Mouse (Mus musculus): ENCODE measurements at regions not wholly inside any gene's neighbourhood (a gene's known extent, or its start where the extent isn't known, plus 50 kb on each side); places are given as distances from the start of the nearest gene placed in this dataset.

- no peaks in the 10 kb centered on the region for H3K36me3 ChIP-seq
- no peaks in the 10 kb centered on the region for H3K9me3 ChIP-seq
- DNase-seq (ENCODE audit: low spot score), result no peak
- no peak overlapping the region for H3K27ac ChIP-seq
- no peaks in the 10 kb centered on the region for H3K4me1 ChIP-seq (replicated peaks)
- no peak overlapping the region for H3K4me3 ChIP-seq
- no peaks in the 10 kb centered on the region for H3K27me3 ChIP-seq (ENCODE audit: insufficient read depth, poor library complexity, severe bottlenecking)
Measured at GRCm38 (mm10) chr5:133020821-133021220, 477.7 kb upstream of the Auts2 start.

- Histone ChIP-seq H3K27me3 (ENCODE audit: insufficient read depth, poor library complexity, severe bottlenecking) (no peaks in the 10 kb centered on the region), H3K4me1 (replicated peaks) (no peaks in the 10 kb centered on the region), H3K4me3 (no peak overlapping the region), H3K9me3 (no peaks in the 10 kb centered on the region), H3K27ac (no peak overlapping the region), H3K36me3 (no peaks in the 10 kb centered on the region)
- 66% methylated on average over 1 of the region's 1 CpGs for WGBS
- no peak for DNase-seq (ENCODE audit: low spot score)
Measured at GRCm38 (mm10) chr5:133020116-133020515, 477.0 kb upstream of the Auts2 start.

DNA sequence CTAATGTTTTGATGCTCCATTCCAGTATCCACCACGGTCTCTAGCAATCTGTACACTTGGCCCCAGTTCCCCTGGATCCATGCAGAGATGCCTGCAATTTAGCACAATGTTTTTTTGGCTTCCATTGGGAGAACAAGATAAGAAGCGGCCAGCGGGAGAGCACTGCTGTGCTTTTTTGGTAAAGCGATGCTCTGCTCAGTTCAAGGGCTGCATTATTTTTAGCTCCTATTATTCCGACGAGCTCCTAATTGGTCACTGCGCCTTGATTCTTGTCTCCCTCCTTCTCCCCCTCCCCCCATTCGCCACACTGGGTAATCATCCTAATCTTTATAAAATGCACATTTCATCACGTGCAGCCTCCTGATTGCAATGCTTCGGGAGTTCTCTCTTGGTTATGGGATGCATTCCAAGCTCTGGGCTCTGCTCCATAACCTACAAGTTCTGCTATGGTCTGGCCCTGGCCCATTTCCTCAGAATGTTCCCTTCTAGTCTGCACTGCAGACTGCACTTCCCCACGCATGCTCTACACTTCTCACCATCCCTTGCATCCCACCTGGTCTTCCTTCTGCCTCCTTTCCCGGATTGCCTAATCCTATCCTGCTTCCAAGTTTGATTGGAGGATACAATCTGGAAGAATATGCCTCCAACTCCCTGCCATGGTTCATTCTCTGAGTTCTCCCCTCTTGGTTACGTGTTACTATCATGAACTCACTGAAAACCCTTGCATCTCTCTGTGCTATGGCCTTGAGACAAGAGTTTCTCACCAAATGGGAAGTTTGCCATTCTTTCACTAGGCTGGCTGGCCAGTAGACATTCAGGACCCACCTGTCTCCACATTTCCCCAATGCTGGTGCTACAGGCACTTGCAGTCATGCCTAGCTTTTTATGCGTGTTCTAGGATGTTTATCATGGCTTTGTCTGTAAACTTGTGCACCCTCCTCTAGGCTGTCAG lies 467.8 kb upstream of the Auts2 start:
- Histone ChIP-seq H3K36me3 (no peaks in the 10 kb centered on the region), H3K4me1 (replicated peaks) (no peaks in the 10 kb centered on the region), H3K9me3 (no peaks in the 10 kb centered on the region), H3K4me3 (no peak overlapping the region), H3K27ac (no peak overlapping the region), H3K27me3 (ENCODE audit: insufficient read depth, poor library complexity, severe bottlenecking) (no peaks in the 10 kb centered on the region)
- DNase-seq (ENCODE audit: low spot score), result no peak
- 87% methylated on average over 14 of the region's 14 CpGs for WGBS

GRCm38 (mm10) chr5:132982866-132983265 lies 439.7 kb upstream of the Auts2 start:
- H3K4me1 ChIP-seq (replicated peaks), result no peaks in the 10 kb centered on the region
- no peak overlapping the region for H3K27ac ChIP-seq
- H3K9me3 ChIP-seq, result no peaks in the 10 kb centered on the region
- no peak overlapping the region for H3K4me3 ChIP-seq
- no peak for DNase-seq (ENCODE audit: low spot score)
- no peaks in the 10 kb centered on the region for H3K27me3 ChIP-seq (ENCODE audit: insufficient read depth, poor library complexity, severe bottlenecking)
- H3K36me3 ChIP-seq, result no peaks in the 10 kb centered on the region
- 91% methylated on average over 7 of the region's 7 CpGs for WGBS

- Histone ChIP-seq H3K27ac (no peak overlapping the region), H3K9me3 (no peaks in the 10 kb centered on the region), H3K4me1 (replicated peaks) (peaks cover 17% of the 10 kb centered on the region), H3K27me3 (ENCODE audit: insufficient read depth, poor library complexity, severe bottlenecking) (no peaks in the 10 kb centered on the region), H3K36me3 (no peaks in the 10 kb centered on the region), H3K4me3 (no peak overlapping the region)
- DNase-seq (ENCODE audit: low spot score), result no peak
- 88% methylated on average over 5 of the region's 5 CpGs for WGBS
Measured at GRCm38 (mm10) chr5:132979013-132979412, 435.9 kb upstream of the Auts2 start.

DNA sequence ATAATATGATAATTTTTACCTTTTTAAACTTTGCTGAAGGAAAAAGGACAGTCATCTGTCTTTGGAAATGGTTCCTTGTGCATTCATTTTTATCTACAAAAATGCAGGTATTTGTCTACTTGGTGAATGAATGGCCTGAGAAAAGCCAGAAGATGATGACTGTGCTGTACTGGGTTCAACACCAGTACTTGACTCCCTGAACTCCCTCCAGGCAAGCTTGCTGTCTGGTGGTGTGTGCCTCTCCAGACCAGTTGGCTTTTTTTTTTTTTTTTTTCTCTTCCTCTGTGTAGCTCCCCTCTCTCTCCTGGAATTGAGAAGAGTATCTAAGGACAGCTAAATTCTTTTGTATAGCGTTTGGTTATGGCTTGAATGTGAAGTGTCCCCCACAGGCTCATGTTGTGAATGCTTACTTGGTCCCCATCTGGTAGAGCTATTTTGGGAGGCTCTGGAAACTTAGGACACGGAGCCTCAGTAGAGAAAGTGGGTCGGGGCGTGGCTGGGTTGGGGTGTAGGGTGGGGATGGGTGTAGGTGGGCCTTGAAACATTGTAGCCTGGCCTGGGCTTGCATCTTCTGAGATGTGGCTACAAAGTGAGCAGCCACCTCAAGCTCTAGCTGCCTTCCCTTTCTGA lies 432.3 kb upstream of the Auts2 start:
- WGBS, result 76% methylated on average over 4 of the region's 4 CpGs
- Histone ChIP-seq H3K4me3 (no peak overlapping the region), H3K36me3 (no peaks in the 10 kb centered on the region), H3K27me3 (ENCODE audit: insufficient read depth, poor library complexity, severe bottlenecking) (no peaks in the 10 kb centered on the region), H3K27ac (no peak overlapping the region), H3K4me1 (replicated peaks) (peaks cover 24% of the 10 kb centered on the region), H3K9me3 (peaks cover 9% of the 10 kb centered on the region; the same call in 1 of the 2 replicates)
- DNase-seq (ENCODE audit: low spot score), result no peak

DNA sequence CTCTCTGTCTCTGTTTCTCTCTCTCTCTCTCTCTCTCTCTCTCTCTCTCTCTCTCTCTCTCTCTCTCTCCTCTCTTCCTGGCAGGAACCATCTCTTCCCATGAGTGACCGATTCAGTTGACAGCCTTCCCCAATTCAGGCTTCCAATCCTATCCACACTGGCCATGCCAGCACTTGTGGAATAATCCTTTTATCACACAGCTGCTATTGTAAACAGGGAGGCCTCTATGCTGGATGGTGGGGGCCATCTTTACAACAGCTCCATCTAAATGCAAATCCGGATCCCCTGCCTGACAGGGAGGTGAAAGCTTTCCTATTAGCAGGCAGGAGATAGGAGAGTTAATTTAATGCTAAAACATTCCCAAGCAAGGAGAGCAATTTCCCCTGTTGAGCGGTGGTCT lies 431.7 kb upstream of the Auts2 start:
- Histone ChIP-seq H3K4me3 (no peak overlapping the region), H3K27ac (no peak overlapping the region), H3K36me3 (no peaks in the 10 kb centered on the region), H3K27me3 (ENCODE audit: insufficient read depth, poor library complexity, severe bottlenecking) (no peaks in the 10 kb centered on the region), H3K9me3 (peaks cover 9% of the 10 kb centered on the region; the same call in 1 of the 2 replicates), H3K4me1 (replicated peaks) (peaks cover 24% of the 10 kb centered on the region)
- peak; percentile 11 for DNase-seq (ENCODE audit: low spot score)
- WGBS, result 21% methylated on average over 3 of the region's 3 CpGs

- Histone ChIP-seq H3K9me3 (peaks cover 9% of the 10 kb centered on the region; the same call in 1 of the 2 replicates), H3K27me3 (ENCODE audit: insufficient read depth, poor library complexity, severe bottlenecking) (no peaks in the 10 kb centered on the region), H3K27ac (no peak overlapping the region), H3K4me1 (replicated peaks) (peaks cover 24% of the 10 kb centered on the region), H3K4me3 (no peak overlapping the region), H3K36me3 (no peaks in the 10 kb centered on the region)
- no peak for DNase-seq (ENCODE audit: low spot score)
- 92% methylated on average over 7 of the region's 7 CpGs for WGBS
Measured at GRCm38 (mm10) chr5:132971046-132971445, 427.9 kb upstream of the Auts2 start.

- no peak for DNase-seq (ENCODE audit: low spot score)
- WGBS, result 75% methylated on average over 5 of the region's 5 CpGs
- Histone ChIP-seq H3K4me3 (no peak overlapping the region), H3K9me3 (peaks cover 9% of the 10 kb centered on the region; the same call in 1 of the 2 replicates), H3K36me3 (no peaks in the 10 kb centered on the region), H3K27ac (no peak overlapping the region), H3K27me3 (ENCODE audit: insufficient read depth, poor library complexity, severe bottlenecking) (no peaks in the 10 kb centered on the region), H3K4me1 (replicated peaks) (peaks cover 10% of the 10 kb centered on the region)
Measured at GRCm38 (mm10) chr5:132969376-132969775, 426.2 kb upstream of the Auts2 start.

GRCm38 (mm10) chr5:132959901-132960300 lies 416.8 kb upstream of the Auts2 start:
- WGBS, result 84% methylated on average over 1 of the region's 1 CpGs

GRCm38 (mm10) chr5:132956184-132956583 lies 413.0 kb upstream of the Auts2 start:
- 72% methylated on average over 5 of the region's 5 CpGs for WGBS
- Histone ChIP-seq H3K36me3 (no peaks in the 10 kb centered on the region), H3K4me1 (replicated peaks) (no peaks in the 10 kb centered on the region)

More at GRCm38 (mm10) chr5:132959901-132960300, 416.8 kb upstream of the Auts2 start:
- Histone ChIP-seq H3K4me1 (replicated peaks) (no peaks in the 10 kb centered on the region), H3K36me3 (no peaks in the 10 kb centered on the region), H3K27me3 (ENCODE audit: insufficient read depth, poor library complexity, severe bottlenecking) (no peaks in the 10 kb centered on the region), H3K27ac (no peak overlapping the region), H3K4me3 (no peak overlapping the region), H3K9me3 (no peaks in the 10 kb centered on the region)
- DNase-seq (ENCODE audit: low spot score), result no peak

DNA sequence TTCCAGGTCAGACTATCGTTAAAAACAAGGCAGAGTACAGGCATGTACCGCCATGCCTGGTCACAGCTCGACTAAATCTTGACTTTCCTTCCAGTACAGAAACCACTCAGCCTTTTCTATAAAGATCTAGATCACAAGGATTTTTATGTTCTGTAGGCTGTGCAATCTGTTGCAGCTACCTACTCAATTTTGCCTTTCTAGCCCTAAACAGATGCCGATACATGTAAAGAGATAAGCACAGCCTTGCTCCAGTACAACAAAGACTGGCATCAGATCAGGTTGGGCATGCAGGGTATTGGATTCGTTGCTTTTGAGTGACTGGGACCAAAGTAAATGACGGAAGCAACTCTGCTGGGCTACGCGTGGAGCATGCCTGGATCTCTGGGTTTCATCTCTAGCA lies 411.9 kb upstream of the Auts2 start:
- Histone ChIP-seq H3K27ac (no peak overlapping the region), H3K36me3 (no peaks in the 10 kb centered on the region), H3K4me3 (no peak overlapping the region), H3K9me3 (no peaks in the 10 kb centered on the region), H3K27me3 (ENCODE audit: insufficient read depth, poor library complexity, severe bottlenecking) (no peaks in the 10 kb centered on the region), H3K4me1 (replicated peaks) (no peaks in the 10 kb centered on the region)
- WGBS, result 90% methylated on average over 8 of the region's 8 CpGs
- DNase-seq (ENCODE audit: low spot score), result no peak

More at GRCm38 (mm10) chr5:132956184-132956583, 413.0 kb upstream of the Auts2 start:
- no peak overlapping the region for H3K27ac ChIP-seq
- DNase-seq (ENCODE audit: low spot score), result no peak
- no peaks in the 10 kb centered on the region for H3K9me3 ChIP-seq
- H3K4me3 ChIP-seq, result no peak overlapping the region
- H3K27me3 ChIP-seq (ENCODE audit: insufficient read depth, poor library complexity, severe bottlenecking), result no peaks in the 10 kb centered on the region

DNA sequence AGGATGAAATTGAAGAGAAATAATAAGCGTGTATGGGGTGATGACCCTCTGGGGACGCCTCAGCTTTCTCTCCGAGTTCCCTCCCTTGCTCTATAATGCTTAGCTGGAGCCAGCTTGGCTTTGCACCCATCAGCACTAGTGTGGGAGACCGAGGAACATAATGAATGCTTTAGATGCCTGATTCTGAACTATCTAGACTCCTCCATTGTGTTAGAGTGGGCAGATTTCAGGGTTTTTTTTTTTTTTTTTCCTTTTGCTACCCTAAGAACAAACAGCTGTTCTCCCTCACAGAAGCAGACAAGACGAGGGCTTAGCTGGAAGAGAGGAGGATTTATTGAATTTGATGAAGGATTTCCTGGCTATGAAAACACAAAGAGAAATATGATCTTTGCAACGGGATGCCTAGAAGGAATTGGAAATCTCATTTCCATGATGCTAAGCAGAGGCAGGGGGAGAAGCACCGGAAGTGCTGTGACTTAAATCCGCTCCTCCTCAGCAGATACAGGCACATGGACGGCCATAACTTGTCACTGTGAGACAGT lies 390.4 kb upstream of the Auts2 start:
- Histone ChIP-seq H3K36me3 (no peaks in the 10 kb centered on the region), H3K27ac (no peak overlapping the region), H3K27me3 (ENCODE audit: insufficient read depth, poor library complexity, severe bottlenecking) (no peaks in the 10 kb centered on the region), H3K9me3 (no peaks in the 10 kb centered on the region), H3K4me3 (no peak overlapping the region), H3K4me1 (replicated peaks) (no peaks in the 10 kb centered on the region)
- no peak for DNase-seq (ENCODE audit: low spot score)
- 77% methylated on average over 9 of the region's 9 CpGs for WGBS

All from hindbrain, embryonic 10.5 days (tissue).